Mouse (Mus musculus) lung, adult 2 months (tissue): ENCODE data around the gene Adipor2.

Experiments used
- CTCF ChIP-seq: fragments of 200-500 bp; IDR thresholded peaks from 2 replicates; pipeline ENCODE4 v1.5.1; 2011; ENCODE audit warnings: mild to moderate bottlenecking, low read length, control low read depth; ENCODE audit not compliant: insufficient read depth
- POLR2A ChIP-seq: fragments of 200-500 bp; IDR thresholded peaks from 2 replicates; pipeline ENCODE4 v1.6.1; 2011; ENCODE audit warnings: low read depth, mild to moderate bottlenecking, control low read depth, low read length, borderline replicate concordance; ENCODE audit errors: extremely low read depth

DNA sequence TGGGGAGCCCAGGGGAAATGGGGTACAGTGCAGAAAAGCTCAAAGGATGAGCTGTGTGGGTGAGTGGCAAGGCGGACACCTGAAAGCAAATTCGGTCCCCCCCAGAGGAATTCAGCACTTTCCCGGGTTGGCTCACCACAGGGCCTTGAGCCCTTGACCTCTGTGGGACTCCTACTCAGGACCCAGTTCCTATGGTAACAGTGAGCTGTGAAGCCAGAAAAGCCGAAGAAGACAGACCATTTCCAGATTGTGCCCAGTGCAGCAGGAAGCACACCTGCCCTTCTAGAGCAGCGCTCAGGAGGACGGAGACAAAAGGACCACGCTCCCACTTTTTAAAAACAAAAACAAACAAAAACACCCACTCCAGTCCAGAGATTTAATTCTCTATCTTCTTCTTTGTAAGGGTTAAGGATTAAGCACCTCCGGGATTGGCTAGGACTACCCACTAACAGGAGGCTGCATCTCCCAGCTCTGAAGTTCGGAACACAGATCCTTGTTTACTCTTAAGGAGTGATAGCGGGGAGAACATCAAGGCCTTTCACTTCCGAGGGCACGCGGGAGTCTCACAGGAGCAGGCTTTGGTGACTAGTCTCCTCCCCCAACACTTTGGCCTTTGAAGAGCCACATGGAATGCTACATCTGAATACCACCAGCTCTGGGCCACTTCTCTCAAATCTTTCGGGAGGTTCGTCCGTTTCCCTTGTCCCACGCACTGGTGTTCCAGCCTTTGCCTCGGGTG, 31.0 kb upstream of the Adipor2 start:
- TF ChIP-seq POLR2A = no peak
- TF ChIP-seq CTCF = no peak
